Mouse (Mus musculus) heart, embryonic 12.5 days (tissue): ENCODE measurements around the gene Glcci1. TPM values are rescaled to one million over a fixed set of nuclear protein-coding genes. Genes with fewer than 3 reads are reported as not detected.

Experiments used
- ATAC-seq: fragments of 200-750 bp; cut with Nextera tagmentation; 2 replicates; pipeline ENCODE4 v1.8.0; 2017; ENCODE audit warnings: moderate TSS enrichment, moderate library complexity; ENCODE audit not compliant: insufficient number of reproducible peaks, low FRiP score
- H3K27ac ChIP-seq: fragments of 300-500 bp; sonication (generic); 2 replicates; pipeline ENCODE4 v1.5.1; 2016; ENCODE audit warnings: mild to moderate bottlenecking, moderate library complexity; ENCODE audit not compliant: poor library complexity, severe bottlenecking
- H3K27me3 ChIP-seq: fragments of 300-500 bp; sonication (generic); replicated peaks from 2 replicates; pipeline ENCODE4 v1.6.1; 2016; ENCODE audit warnings: mild to moderate bottlenecking, moderate library complexity
- H3K36me3 ChIP-seq: fragments of 300-500 bp; sonication (generic); 2 replicates; pipeline ENCODE4 v1.6.1; 2016; ENCODE audit warnings: mild to moderate bottlenecking, moderate library complexity
- H3K4me1 ChIP-seq: fragments of 300-500 bp; sonication (generic); replicated peaks from 2 replicates; pipeline ENCODE4 v1.6.1; 2016; ENCODE audit warnings: mild to moderate bottlenecking
- H3K4me2 ChIP-seq: fragments of 300-500 bp; sonication (generic); 2 replicates; pipeline ENCODE4 v1.6.1; 2016; ENCODE audit warnings: mild to moderate bottlenecking, moderate library complexity
- H3K4me3 ChIP-seq: fragments of 300-500 bp; sonication (generic); 2 replicates; pipeline ENCODE4 v1.5.1; 2016; ENCODE audit warnings: mild to moderate bottlenecking
- H3K9ac ChIP-seq: fragments of 300-500 bp; sonication (generic); 2 replicates; pipeline ENCODE4 v1.6.1; 2016; ENCODE audit warnings: mild to moderate bottlenecking, moderate library complexity
- H3K9me3 ChIP-seq: fragments of 300-500 bp; sonication (generic); replicated peaks from 2 replicates; pipeline ENCODE4 v1.6.1; 2016; ENCODE audit warnings: mild to moderate bottlenecking, moderate library complexity
- WGBS: fragments of 180-500 bp; shearing (Covaris S2); methylation state at CpG from one replicate; pipeline ENCODE4 v1.1.7; 2016; 5-methylcytosine and 5-hydroxymethylcytosine counted together
- polyA plus RNA-seq: library from polyadenylated mRNA; unstranded; fragments of >200 nt; fragmentation: Nextera tagmentation; extraction: Ambion mirVana; gene quantifications from 2 replicates; pipeline ENCODE4 v1.2.1, GENCODE M21; 2016

Gene Glcci1
- polyA plus RNA-seq, 1 experiment from 2014 or later, result 8.2 TPM

- no peak for ATAC-seq
- H3K4me1 ChIP-seq, result peaks cover 29% of the 10 kb centered on the region
- no peak overlapping the region for H3K27ac ChIP-seq
- H3K4me3 ChIP-seq, result no peak overlapping the region
- H3K9ac ChIP-seq, result no peak overlapping the region
- H3K4me2 ChIP-seq, result no peak overlapping the region
- 69% methylated on average over 17 of the region's 17 CpGs for WGBS
- no peaks in the 10 kb centered on the region for H3K9me3 ChIP-seq
- H3K36me3 ChIP-seq, result no peaks in the 10 kb centered on the region
- no peaks in the 10 kb centered on the region for H3K27me3 ChIP-seq
Measured at GRCm38 (mm10) chr6:8484437-8485275, 24.7 kb upstream of the Glcci1 start.

GRCm38 (mm10) chr6:8485414-8486175 lies 23.8 kb upstream of the Glcci1 start:
- Histone ChIP-seq H3K9me3 (no peaks in the 10 kb centered on the region), H3K4me3 (no peak overlapping the region), H3K9ac (no peak overlapping the region), H3K27me3 (no peaks in the 10 kb centered on the region), H3K36me3 (no peaks in the 10 kb centered on the region), H3K27ac (no peak overlapping the region), H3K4me2 (no peak overlapping the region), H3K4me1 (peaks cover 29% of the 10 kb centered on the region)
- WGBS, result 78% methylated on average over 16 of the region's 16 CpGs
- 0 out of 2 replicates have a peak, but pooled peaks have one; percentile 22 for ATAC-seq

- Histone ChIP-seq H3K9ac (no peak overlapping the region), H3K4me2 (no peak overlapping the region), H3K4me3 (no peak overlapping the region), H3K27me3 (no peaks in the 10 kb centered on the region), H3K9me3 (no peaks in the 10 kb centered on the region), H3K27ac (no peak overlapping the region), H3K4me1 (peaks cover 29% of the 10 kb centered on the region), H3K36me3 (no peaks in the 10 kb centered on the region)
- WGBS, result 86% methylated on average over 17 of the region's 17 CpGs
- no peak for ATAC-seq
Measured at GRCm38 (mm10) chr6:8486391-8487043, 22.9 kb upstream of the Glcci1 start.

- Histone ChIP-seq H3K4me2 (peak overlapping the region; percentile 7; the same call in 1 of the 2 replicates), H3K4me3 (no peak overlapping the region), H3K9me3 (no peaks in the 10 kb centered on the region), H3K4me1 (peaks cover 29% of the 10 kb centered on the region), H3K9ac (no peak overlapping the region), H3K36me3 (no peaks in the 10 kb centered on the region), H3K27me3 (no peaks in the 10 kb centered on the region), H3K27ac (no peak overlapping the region)
- WGBS, result 43% methylated on average over 20 of the region's 20 CpGs
- no peak; the same call in 1 of the 2 replicates for ATAC-seq
Measured at GRCm38 (mm10) chr6:8487044-8487853, 22.2 kb upstream of the Glcci1 start.

- ATAC-seq, result no peak
- Histone ChIP-seq H3K36me3 (no peaks in the 10 kb centered on the region), H3K27ac (no peak overlapping the region), H3K27me3 (no peaks in the 10 kb centered on the region), H3K4me1 (peaks cover 29% of the 10 kb centered on the region), H3K9ac (no peak overlapping the region), H3K4me3 (no peak overlapping the region), H3K9me3 (no peaks in the 10 kb centered on the region), H3K4me2 (no peak overlapping the region)
- WGBS, result 26% methylated on average over 5 of the region's 5 CpGs
Measured at GRCm38 (mm10) chr6:8488249-8488648, 21.2 kb upstream of the Glcci1 start.

- Histone ChIP-seq H3K4me3 (no peak overlapping the region), H3K36me3 (no peaks in the 10 kb centered on the region), H3K4me2 (no peak overlapping the region), H3K27me3 (no peaks in the 10 kb centered on the region), H3K27ac (no peak overlapping the region), H3K9me3 (no peaks in the 10 kb centered on the region), H3K9ac (no peak overlapping the region), H3K4me1 (peaks cover 29% of the 10 kb centered on the region)
- no peak for ATAC-seq
- WGBS, result 82% methylated on average over 7 of the region's 7 CpGs
Measured at GRCm38 (mm10) chr6:8489266-8489665, 20.1 kb upstream of the Glcci1 start.

- ATAC-seq, result no peak
- H3K27me3 ChIP-seq, result no peaks in the 10 kb centered on the region
- H3K4me1 ChIP-seq, result peaks cover 23% of the 10 kb centered on the region
- H3K36me3 ChIP-seq, result no peaks in the 10 kb centered on the region
- H3K27ac ChIP-seq, result no peak overlapping the region
- WGBS, result 74% methylated on average over 1 of the region's 1 CpGs
- H3K9me3 ChIP-seq, result no peaks in the 10 kb centered on the region
- H3K4me2 ChIP-seq, result no peak overlapping the region
- no peak overlapping the region for H3K9ac ChIP-seq
- no peak overlapping the region for H3K4me3 ChIP-seq
Measured at GRCm38 (mm10) chr6:8489938-8490585, 19.3 kb upstream of the Glcci1 start.

GRCm38 (mm10) chr6:8492248-8492647 lies 17.2 kb upstream of the Glcci1 start:
- no peak overlapping the region for H3K9ac ChIP-seq
- no peak for ATAC-seq
- peaks cover 11% of the 10 kb centered on the region for H3K4me1 ChIP-seq
- H3K4me2 ChIP-seq, result no peak overlapping the region
- no peak overlapping the region for H3K4me3 ChIP-seq
- H3K36me3 ChIP-seq, result no peaks in the 10 kb centered on the region
- no peaks in the 10 kb centered on the region for H3K9me3 ChIP-seq
- H3K27ac ChIP-seq, result no peak overlapping the region
- no peaks in the 10 kb centered on the region for H3K27me3 ChIP-seq
- 77% methylated on average over 3 of the region's 3 CpGs for WGBS

GRCm38 (mm10) chr6:8495109-8495826 lies 14.1 kb upstream of the Glcci1 start:
- H3K4me2 ChIP-seq, result no peak overlapping the region; the same call in 1 of the 2 replicates
- no peaks in the 10 kb centered on the region for H3K36me3 ChIP-seq
- H3K9me3 ChIP-seq, result no peaks in the 10 kb centered on the region
- H3K4me3 ChIP-seq, result no peak overlapping the region
- 63% methylated on average over 5 of the region's 5 CpGs for WGBS
- H3K4me1 ChIP-seq, result peaks cover 2% of the 10 kb centered on the region; the same call in 1 of the 2 replicates
- H3K27ac ChIP-seq, result no peak overlapping the region
- H3K27me3 ChIP-seq, result no peaks in the 10 kb centered on the region
- H3K9ac ChIP-seq, result no peak overlapping the region
- no peak for ATAC-seq

GRCm38 (mm10) chr6:8495827-8496222 lies 13.6 kb upstream of the Glcci1 start:
- Histone ChIP-seq H3K4me2 (no peak overlapping the region), H3K9me3 (no peaks in the 10 kb centered on the region), H3K27ac (no peak overlapping the region), H3K4me1 (peaks cover 2% of the 10 kb centered on the region; the same call in 1 of the 2 replicates), H3K36me3 (no peaks in the 10 kb centered on the region), H3K4me3 (no peak overlapping the region), H3K27me3 (no peaks in the 10 kb centered on the region), H3K9ac (no peak overlapping the region)
- ATAC-seq, result no peak
- 68% methylated on average over 4 of the region's 4 CpGs for WGBS
